Mouse (Mus musculus) stomach, adult 2 months (tissue): Measurements from ENCODE around the gene Olfr135. TPM values are rescaled to one million over a fixed set of nuclear protein-coding genes. Genes with fewer than 3 reads are reported as not detected.

Experiments used
- polyA plus RNA-seq: library from polyadenylated mRNA; depleted of rRNA; stranded (reverse); fragments of >200 nt; gene quantifications from 2 replicates; pipeline ENCODE4 v1.2.3, GENCODE M21; 2012; rRNA removed

The Olfr135 gene
- not detected in 2 replicates for polyA plus RNA-seq

DNA sequence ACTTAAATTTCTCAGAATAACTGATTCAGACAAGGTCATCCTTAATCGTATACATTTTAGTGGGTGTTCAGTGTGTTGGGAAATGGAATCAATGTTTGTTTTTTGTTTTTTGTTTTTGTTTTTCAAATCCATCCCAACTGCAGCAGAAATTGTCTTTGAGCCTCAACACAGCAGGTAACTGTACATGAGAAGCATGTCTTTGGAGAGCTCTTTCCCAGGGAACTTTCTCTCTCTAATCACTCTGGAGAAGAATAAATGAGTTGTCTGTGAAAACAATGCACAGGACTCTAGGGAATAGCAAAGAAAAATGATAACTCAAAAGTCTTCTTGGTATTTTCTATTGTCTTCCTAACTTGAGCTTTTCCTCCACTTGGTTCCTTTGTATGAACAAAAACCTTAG, at the start of gene Olfr135:
Olfr135 (plus strand) TSS at position 301 of the 400 bp plus-strand sequence.

GRCm38 (mm10) chr17:38171088-38171487, 33.0 kb upstream of the Olfr135 start, which contains the start of gene Olfr134:
Olfr134 (plus strand) TSS chr17:38171388.

Other genes starting within 250 kb of the Olfr135 start
- gene Olfr129, start 144.3 kb upstream of the Olfr135 start, polyA plus RNA-seq, result not detected in 2 replicates
- gene Olfr130, start 140.4 kb upstream of the Olfr135 start, polyA plus RNA-seq, result not detected in 2 replicates
- gene Olfr131, start 115.6 kb upstream of the Olfr135 start, polyA plus RNA-seq, result not detected in 2 replicates
- gene Olfr132, start 69.8 kb upstream of the Olfr135 start, polyA plus RNA-seq, result not detected in 2 replicates
- not detected in 2 replicates for gene Olfr133, start 59.1 kb upstream of the Olfr135 start, polyA plus RNA-seq
- not detected in 2 replicates for gene Olfr134, start 32.9 kb upstream of the Olfr135 start, polyA plus RNA-seq
- gene Olfr138, start 56.7 kb downstream of the Olfr135 start, polyA plus RNA-seq, result not detected in 2 replicates
- gene Olfr137, start 103.2 kb downstream of the Olfr135 start, polyA plus RNA-seq, result not detected in 2 replicates
- gene Olfr136, start 125.5 kb downstream of the Olfr135 start, polyA plus RNA-seq, result not detected in 2 replicates
- gene Esp36, start 215.8 kb downstream of the Olfr135 start, polyA plus RNA-seq, result not detected in 2 replicates